Mouse (Mus musculus) neural tube, embryonic 14.5 days (tissue): ENCODE results near the gene Fahd1. TPM values are rescaled to one million over a fixed set of nuclear protein-coding genes. Genes with fewer than 3 reads are reported as not detected.

Experiments
- ATAC-seq: fragments of 200-750 bp; cut with Nextera tagmentation; 2 replicates; pipeline ENCODE4 v1.8.0; 2017; ENCODE audit warnings: low read depth, mild to moderate bottlenecking, moderate TSS enrichment, moderate library complexity
- H3K27ac ChIP-seq: fragments of 300-500 bp; sonication (generic); 2 replicates; pipeline ENCODE4 v1.5.1; 2014; ENCODE audit warnings: low read depth, mild to moderate bottlenecking, control low read depth, low read length, moderate library complexity, mixed read lengths
- H3K27me3 ChIP-seq: fragments of 300-500 bp; sonication (generic); 2 replicates; pipeline ENCODE4 v1.6.1; 2014; ENCODE audit warnings: low read length; ENCODE audit not compliant: control insufficient read depth, insufficient read depth
- H3K36me3 ChIP-seq: fragments of 300-500 bp; sonication (generic); 2 replicates; pipeline ENCODE4 v1.6.1; 2014; ENCODE audit warnings: low read length, mixed read lengths; ENCODE audit not compliant: control insufficient read depth, insufficient read depth
- H3K4me1 ChIP-seq: fragments of 300-500 bp; sonication (generic); 2 replicates; pipeline ENCODE4 v1.6.1; 2014; ENCODE audit warnings: low read length; ENCODE audit not compliant: control insufficient read depth, insufficient read depth
- H3K4me2 ChIP-seq: fragments of 300-500 bp; sonication (generic); 2 replicates; pipeline ENCODE4 v1.6.1; 2014; ENCODE audit warnings: mild to moderate bottlenecking, low read depth, low read length, control low read depth
- H3K4me3 ChIP-seq: fragments of 300-500 bp; sonication (generic); 2 replicates; pipeline ENCODE4 v1.5.1; 2014; ENCODE audit warnings: low read depth, low read length, control low read depth, mixed read lengths
- H3K9ac ChIP-seq: fragments of 300-500 bp; sonication (generic); replicated peaks from 2 replicates; pipeline ENCODE4 v1.6.1; 2014; ENCODE audit warnings: low read depth, mild to moderate bottlenecking, control low read depth, low read length, mixed read lengths
- H3K9me3 ChIP-seq: fragments of 300-500 bp; sonication (generic); 2 replicates; pipeline ENCODE4 v1.6.1; 2016; ENCODE audit warnings: low read length; ENCODE audit not compliant: control insufficient read depth
- WGBS: fragments of 180-500 bp; shearing (Covaris S2); extraction: QIAGEN DNeasy Blood & Tissue Kit; methylation state at CpG from one replicate; pipeline ENCODE4 v1.1.7; 2014; 5-methylcytosine and 5-hydroxymethylcytosine counted together
- polyA plus RNA-seq: library from polyadenylated mRNA; unstranded; fragments of >200 nt; fragmentation: Nextera tagmentation; extraction: Ambion mirVana; gene quantifications from 2 replicates; pipeline ENCODE4 v1.2.1, GENCODE M21; 2014

Gene Fahd1
- 24.4 and 27.6 TPM in 2 replicates for polyA plus RNA-seq

- peak within 1 kb of the TSS; percentile 91 for H3K27ac ChIP-seq
- peak within 1 kb of the TSS; percentile 86 for H3K4me2 ChIP-seq
- peak; percentile 99 for ATAC-seq
- no peaks in the 10 kb centered on the region for H3K36me3 ChIP-seq
- peak within 1 kb of the TSS; percentile 82 for H3K4me3 ChIP-seq
- no peaks in the 10 kb centered on the region; the same call in 1 of the 2 replicates for H3K27me3 ChIP-seq
- peaks cover 19% of the 10 kb centered on the region for H3K4me1 ChIP-seq
- under 1% methylated on average over 57 of the region's 58 CpGs for WGBS
- H3K9me3 ChIP-seq = no peaks in the 10 kb centered on the region
- H3K9ac ChIP-seq = peak within 1 kb of the TSS; percentile 72
Measured at GRCm38 (mm10) chr17:24850065-24850772, at the start of gene Fahd1. Gene Fahd1, minus strand, starts transcription at chr17:24850364.

GRCm38 (mm10) chr17:24899153-24899552 is 49.0 kb upstream of the Fahd1 start:
- H3K4me3 ChIP-seq = no peak overlapping the region
- H3K36me3 ChIP-seq = peaks cover 69% of the 10 kb centered on the region
- no peak for ATAC-seq
- H3K4me1 ChIP-seq = peaks cover 21% of the 10 kb centered on the region
- no peak overlapping the region for H3K27ac ChIP-seq
- WGBS = 84% methylated on average over 5 of the region's 5 CpGs
- H3K27me3 ChIP-seq = no peaks in the 10 kb centered on the region
- H3K9me3 ChIP-seq = no peaks in the 10 kb centered on the region
- H3K9ac ChIP-seq = no peak overlapping the region
- H3K4me2 ChIP-seq = no peak overlapping the region

GRCm38 (mm10) chr17:24898041-24898854 is 48.1 kb upstream of the Fahd1 start:
- Histone ChIP-seq H3K36me3 (peaks cover 65% of the 10 kb centered on the region), H3K27me3 (no peaks in the 10 kb centered on the region), H3K27ac (no peak overlapping the region), H3K4me3 (peak overlapping the region; percentile 81; the same call in 1 of the 2 replicates), H3K9ac (no peak overlapping the region), H3K4me2 (peak overlapping the region; percentile 95; the same call in 1 of the 2 replicates), H3K9me3 (no peaks in the 10 kb centered on the region), H3K4me1 (peaks cover 30% of the 10 kb centered on the region)
- ATAC-seq = no peak
- WGBS = 82% methylated on average over 4 of the region's 4 CpGs

GRCm38 (mm10) chr17:24897600-24897999 is 47.4 kb upstream of the Fahd1 start:
- Histone ChIP-seq H3K9ac (no peak overlapping the region), H3K4me3 (peak overlapping the region; percentile 81; the same call in 1 of the 2 replicates), H3K4me1 (peaks cover 30% of the 10 kb centered on the region), H3K4me2 (peak overlapping the region; percentile 95), H3K27me3 (no peaks in the 10 kb centered on the region), H3K27ac (no peak overlapping the region), H3K36me3 (peaks cover 65% of the 10 kb centered on the region), H3K9me3 (no peaks in the 10 kb centered on the region)
- 78% methylated on average over 4 of the region's 4 CpGs for WGBS
- ATAC-seq = no peak

GRCm38 (mm10) chr17:24896993-24897269 is 46.8 kb upstream of the Fahd1 start:
- H3K4me2 ChIP-seq = peak overlapping the region; percentile 95
- H3K9ac ChIP-seq = peak overlapping the region; percentile 85
- peak overlapping the region; percentile 81 for H3K4me3 ChIP-seq
- peaks cover 30% of the 10 kb centered on the region for H3K4me1 ChIP-seq
- WGBS = 27% methylated on average over 11 of the region's 11 CpGs
- H3K27me3 ChIP-seq = no peaks in the 10 kb centered on the region
- peak overlapping the region; percentile 69 for H3K27ac ChIP-seq
- ATAC-seq = no peak
- H3K9me3 ChIP-seq = no peaks in the 10 kb centered on the region
- peaks cover 65% of the 10 kb centered on the region for H3K36me3 ChIP-seq

- Histone ChIP-seq H3K9me3 (no peaks in the 10 kb centered on the region), H3K4me2 (peak within 1 kb of the TSS; percentile 95), H3K9ac (peak within 1 kb of the TSS; percentile 85), H3K36me3 (peaks cover 65% of the 10 kb centered on the region), H3K27me3 (no peaks in the 10 kb centered on the region), H3K27ac (peak within 1 kb of the TSS; percentile 83), H3K4me3 (peak within 1 kb of the TSS; percentile 81), H3K4me1 (peaks cover 30% of the 10 kb centered on the region)
- ATAC-seq = peak; percentile 77
- WGBS = 1% methylated on average over 49 of the region's 50 CpGs
Measured at GRCm38 (mm10) chr17:24896241-24896992, 46.3 kb upstream of the Fahd1 start, which contains the start of gene Nme3. Gene Nme3, plus strand, starts transcription at chr17:24896500.

GRCm38 (mm10) chr17:24895571-24896240 is 45.5 kb upstream of the Fahd1 start:
- Histone ChIP-seq H3K36me3 (peaks cover 65% of the 10 kb centered on the region), H3K27me3 (no peaks in the 10 kb centered on the region), H3K4me2 (peak overlapping the region; percentile 95), H3K27ac (peak overlapping the region; percentile 83), H3K9ac (peak overlapping the region; percentile 85), H3K4me3 (peak overlapping the region; percentile 81), H3K4me1 (peaks cover 30% of the 10 kb centered on the region), H3K9me3 (no peaks in the 10 kb centered on the region)
- no peak for ATAC-seq
- WGBS = 9% methylated on average over 23 of the region's 23 CpGs

- H3K36me3 ChIP-seq = peaks cover 64% of the 10 kb centered on the region
- H3K4me3 ChIP-seq = peak within 1 kb of the TSS; percentile 81
- H3K27me3 ChIP-seq = no peaks in the 10 kb centered on the region
- ATAC-seq = peak; percentile 54; the same call in 1 of the 2 replicates
- no peaks in the 10 kb centered on the region for H3K9me3 ChIP-seq
- H3K27ac ChIP-seq = peak within 1 kb of the TSS; percentile 83
- H3K9ac ChIP-seq = peak within 1 kb of the TSS; percentile 85
- peaks cover 30% of the 10 kb centered on the region for H3K4me1 ChIP-seq
- WGBS = under 1% methylated on average over 62 of the region's 62 CpGs
- peak within 1 kb of the TSS; percentile 95 for H3K4me2 ChIP-seq
Measured at GRCm38 (mm10) chr17:24894995-24895547, 44.9 kb upstream of the Fahd1 start, which contains the start of the genes Eme2 and Mrps34. Gene Eme2, minus strand, starts transcription at chr17:24895087. Gene Mrps34, plus strand, starts transcription at chr17:24895116.
